Comparison of ENCODE assay signal across 17 mouse cellular contexts in genomic region chr4:88046280-88046679, GRCm38 (mm10). TPM values are rescaled to one million over a fixed set of nuclear protein-coding genes. Genes with fewer than 3 reads are reported as not detected.
DNase-seq lines count a peak whose midpoint lies in the region; ATAC-seq lines count a peak whose summit lies in the region.
"Had no signal": no experiment of that assay in that cellular context is flagged by ENCODE, and none has a peak within 500 bp of the region (broad histone marks: within the 10 kb centered on the region; RNA-seq: fewer than 3 reads in every experiment).

No protein-coding gene starts in this region.

- H3K27ac ChIP-seq in heart, embryonic 16.5 days (ENCODE audit: low read length), result no peak overlapping the region
- H3K27ac ChIP-seq: heart, embryonic 13.5 days; limb, embryonic 15.5 days; midbrain, embryonic 12.5 days; neural tube, embryonic 12.5 days had no signal

- ATAC-seq in heart, embryonic 16.5 days (replicated peaks; ENCODE audit: extremely low read depth, insufficient read depth, low FRiP score), result 0 out of 2 replicates have a peak, but pooled peaks have one; percentile 32
- peak; percentile 90 for ATAC-seq in CD4-positive, CD25-positive, alpha-beta regulatory T cell, adult 4 months
- ATAC-seq in megakaryocyte, adult 5-6 weeks (ENCODE audit: poor library complexity, severe bottlenecking), result peak; percentile 69
- ATAC-seq: forebrain, embryonic 16.5 days had no signal

- no peaks in the 10 kb centered on the region for H3K4me1 ChIP-seq in heart, embryonic 16.5 days (ENCODE audit: control insufficient read depth, insufficient read depth, low read length)
- H3K4me1 ChIP-seq: heart, embryonic 13.5 days; limb, embryonic 15.5 days; midbrain, embryonic 12.5 days; neural tube, embryonic 12.5 days had no signal

- WGBS in heart, embryonic 16.5 days, result 64% methylated on average over 8 of the region's 8 CpGs

- no peaks in the 10 kb centered on the region for H3K36me3 ChIP-seq in heart, embryonic 16.5 days (ENCODE audit: control insufficient read depth, insufficient read depth)
- H3K36me3 ChIP-seq: heart, embryonic 13.5 days; limb, embryonic 15.5 days; midbrain, embryonic 12.5 days; neural tube, embryonic 12.5 days had no signal

- H3K4me3 ChIP-seq in heart, embryonic 16.5 days (ENCODE audit: low read length), result no peak overlapping the region
- H3K4me3 ChIP-seq: heart, embryonic 13.5 days; limb, embryonic 15.5 days; midbrain, embryonic 12.5 days; neural tube, embryonic 12.5 days had no signal

- no peak for DNase-seq in heart, adult 8-10 months (ENCODE audit: low spot score)
- peak; percentile 61 for DNase-seq in thymus, postnatal 0 days (ENCODE audit: low spot score)
- DNase-seq in cerebellum, adult 9-10 months, result no peak
- DNase-seq in layer of hippocampus, adult 9-11 months, result no peak
- no peak for DNase-seq in kidney, postnatal 25 days
- DNase-seq: cerebellum, adult 11-12 months; gastrocnemius, postnatal 14 days; kidney, adult 9 months; lung, adult 2 months had no signal

- no peaks in the 10 kb centered on the region for H3K9me3 ChIP-seq in heart, embryonic 16.5 days (replicated peaks; ENCODE audit: control insufficient read depth, low read length)
- H3K9me3 ChIP-seq: heart, embryonic 13.5 days; limb, embryonic 15.5 days; neural tube, embryonic 12.5 days had no signal

- no peak overlapping the region for H3K4me2 ChIP-seq in heart, embryonic 16.5 days (ENCODE audit: low read depth, low read length)
- H3K4me2 ChIP-seq: heart, embryonic 13.5 days; limb, embryonic 15.5 days; midbrain, embryonic 12.5 days; neural tube, embryonic 12.5 days had no signal

- no peak overlapping the region for H3K9ac ChIP-seq in heart, embryonic 16.5 days (ENCODE audit: low read length)
- H3K9ac ChIP-seq: heart, embryonic 13.5 days; limb, embryonic 15.5 days; midbrain, embryonic 12.5 days; neural tube, embryonic 12.5 days had no signal

- no peaks in the 10 kb centered on the region for H3K27me3 ChIP-seq in heart, embryonic 16.5 days (ENCODE audit: control insufficient read depth, insufficient read depth, low read length)
- H3K27me3 ChIP-seq: heart, embryonic 13.5 days; limb, embryonic 15.5 days; midbrain, embryonic 12.5 days; neural tube, embryonic 12.5 days had no signal

RNA-seq across cellular contexts. Expression of gene Mllt3, which starts 13.1 kb away (rescaled TPM):
- 23.2 and 26.5 TPM in 2 replicates for polyA plus RNA-seq in heart, embryonic 16.5 days (2015; fragmentation: Nextera tagmentation; extraction: Ambion mirVana)
- total RNA-seq in heart, adult 8-10 months (2022), result 10 to 100 TPM; 14.6 to 17.5 (median 15.6) TPM
- 100 to 1,000 TPM; 119 to 131 TPM for polyA plus RNA-seq in CD4-positive, CD25-positive, alpha-beta regulatory T cell, adult 4 months (2017; shearing (Covaris generic))
- total RNA-seq in megakaryocyte, adult 5-6 weeks (2015), result 6.2 and 8.1 TPM in 2 replicates
- 7.3 and 18.5 TPM in 2 replicates for total RNA-seq in megakaryocyte, adult 5-6 weeks (2017)
- polyA plus RNA-seq in thymus, postnatal 0 days (2015; fragmentation: Nextera tagmentation; extraction: Ambion mirVana), result 30.0 and 34.7 TPM in 2 replicates

RNA-seq across cellular contexts. Expression of gene Focad, which starts 48.1 kb away (rescaled TPM):
- 8.2 and 10.1 TPM in 2 replicates for polyA plus RNA-seq in heart, embryonic 16.5 days (2015; fragmentation: Nextera tagmentation; extraction: Ambion mirVana)
- 10 to 100 TPM; 15.3 to 22.0 (median 18.6) TPM for total RNA-seq in heart, adult 8-10 months (2022)
- 10 to 100 TPM; 16.4 to 18.4 TPM for polyA plus RNA-seq in CD4-positive, CD25-positive, alpha-beta regulatory T cell, adult 4 months (2017; shearing (Covaris generic))
- 3.0 and 4.8 TPM in 2 replicates for total RNA-seq in megakaryocyte, adult 5-6 weeks (2015)
- total RNA-seq in megakaryocyte, adult 5-6 weeks (2017), result 3.7 and 6.2 TPM in 2 replicates
- polyA plus RNA-seq in thymus, postnatal 0 days (2015; fragmentation: Nextera tagmentation; extraction: Ambion mirVana), result 12.0 and 15.4 TPM in 2 replicates

Comparison
In these comparisons a context has a peak if more than half of its experiments do, and no peak if none do; other contexts are left out.
1. ATAC-seq: peak in every context shown above with its lines; median percentile 90 in CD4-positive, CD25-positive, alpha-beta regulatory T cell, adult 4 months; 69 in megakaryocyte, adult 5-6 weeks; 32 in heart, embryonic 16.5 days.